Mouse (Mus musculus): ENCODE measurements at regions not wholly inside any gene's neighbourhood (a gene's known extent, or its start where the extent isn't known, plus 50 kb on each side); places are given as distances from the start of the nearest gene placed in this dataset.

DNA sequence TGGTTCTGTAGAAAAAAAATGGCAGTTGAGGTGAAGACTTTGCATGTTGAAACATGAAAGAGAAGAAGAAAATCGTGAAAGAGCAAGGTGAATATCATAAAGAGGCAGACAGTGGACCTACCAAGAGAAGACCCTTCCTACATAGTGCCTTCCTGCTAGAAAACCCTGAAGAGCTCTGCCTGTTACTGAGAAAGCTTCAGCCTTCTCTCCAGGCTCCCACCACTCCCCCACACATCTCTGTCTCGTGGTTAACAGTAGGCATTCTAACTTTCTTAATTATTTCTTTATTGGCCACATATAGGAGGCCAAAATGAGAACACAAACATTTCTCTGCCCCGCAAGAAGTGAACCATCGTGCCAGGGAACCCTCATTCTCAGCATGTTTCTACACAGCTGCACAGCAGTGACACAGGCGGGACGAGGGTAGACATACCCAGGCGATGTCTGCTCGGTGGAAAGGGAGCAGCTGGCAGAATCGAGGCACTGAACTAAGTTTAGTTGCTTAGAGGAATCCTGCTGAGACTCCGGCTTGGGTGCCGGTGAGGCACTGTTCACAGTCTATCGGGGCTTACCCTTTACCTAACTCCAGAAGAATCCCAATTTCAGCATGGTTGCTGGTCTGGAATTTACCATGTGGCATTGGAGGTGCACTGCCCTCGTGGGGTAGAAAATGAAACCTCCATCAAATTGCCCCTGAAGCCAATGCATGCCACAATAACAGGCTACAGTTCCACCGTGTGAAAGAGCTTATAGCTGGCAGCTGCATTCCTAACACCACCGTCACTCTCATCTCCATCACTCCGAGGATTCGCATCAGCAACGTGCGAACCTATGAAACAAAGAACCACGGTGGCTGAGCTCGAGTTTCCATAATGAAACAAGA lies 260.4 kb upstream of the Tsc22d2 start:
- no peak for DNase-seq (ENCODE audit: low read depth)

- DNase-seq (ENCODE audit: low read depth), result no peak
Observed at GRCm38 (mm10) chr3:58159384-58159783, 255.1 kb upstream of the Tsc22d2 start.

GRCm38 (mm10) chr3:58162238-58162637 lies 252.3 kb upstream of the Tsc22d2 start:
- DNase-seq (ENCODE audit: low read depth), result no peak

- peak; percentile 54 for DNase-seq (ENCODE audit: low read depth)
Observed at GRCm38 (mm10) chr3:58163806-58164205, 250.7 kb upstream of the Tsc22d2 start.

- no peak for DNase-seq (ENCODE audit: low read depth)
Observed at GRCm38 (mm10) chr3:58166628-58167027, 247.9 kb upstream of the Tsc22d2 start.

DNA sequence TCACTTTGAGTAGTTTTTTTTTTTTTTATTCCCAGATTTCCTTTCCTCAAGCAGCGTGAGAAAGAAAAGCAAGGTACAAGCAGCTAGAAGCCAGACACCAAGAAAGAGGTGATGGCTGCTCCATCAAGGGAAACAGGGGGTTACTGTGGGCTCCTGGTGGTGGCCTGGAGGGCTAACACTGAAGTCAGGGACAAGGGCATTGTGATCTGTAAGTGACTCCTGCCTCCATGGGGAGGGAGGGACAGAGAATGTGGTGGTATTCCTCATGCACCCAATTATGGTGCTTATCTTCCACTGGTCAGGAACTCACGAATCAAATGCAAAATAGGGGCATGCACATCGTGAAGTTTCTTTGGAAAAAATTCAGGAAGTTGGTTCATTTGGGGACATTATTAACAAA lies 247.4 kb upstream of the Tsc22d2 start:
- no peak for DNase-seq (ENCODE audit: low read depth)

- DNase-seq (ENCODE audit: low read depth), result no peak
Observed at GRCm38 (mm10) chr3:58167761-58168290, 246.7 kb upstream of the Tsc22d2 start.

- DNase-seq (ENCODE audit: low read depth), result peak; percentile 80
Observed at GRCm38 (mm10) chr3:58168522-58169185, 245.9 kb upstream of the Tsc22d2 start.

GRCm38 (mm10) chr3:58169786-58170185 lies 244.7 kb upstream of the Tsc22d2 start:
- no peak for DNase-seq (ENCODE audit: low read depth)

- DNase-seq (ENCODE audit: low read depth), result no peak
Observed at GRCm38 (mm10) chr3:58172096-58172495, 242.4 kb upstream of the Tsc22d2 start.

GRCm38 (mm10) chr3:58173821-58174220 lies 240.7 kb upstream of the Tsc22d2 start:
- DNase-seq (ENCODE audit: low read depth), result no peak

DNA sequence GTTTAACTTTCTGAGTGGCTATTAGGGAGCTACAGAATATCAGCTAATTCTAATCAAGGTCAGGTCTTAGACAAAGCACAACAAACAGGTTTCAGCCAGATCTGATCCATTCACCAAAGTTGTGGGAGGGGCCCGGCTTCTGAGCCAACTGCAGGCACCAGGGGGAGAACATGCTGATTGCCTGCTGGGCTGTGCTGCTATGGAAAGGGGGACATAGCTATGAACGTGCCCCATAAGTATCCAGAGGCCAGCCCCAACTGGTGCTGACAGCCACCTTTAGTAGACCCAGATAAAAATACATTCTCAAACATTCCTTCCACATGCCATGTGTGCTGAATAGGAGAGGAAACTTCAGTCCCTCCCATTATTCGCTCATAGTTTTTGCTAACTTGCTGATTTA lies 232.8 kb upstream of the Tsc22d2 start:
- DNase-seq (ENCODE audit: low read depth), result no peak

- no peak for DNase-seq (ENCODE audit: low read depth)
Observed at GRCm38 (mm10) chr3:58182299-58182698, 232.2 kb upstream of the Tsc22d2 start.

DNA sequence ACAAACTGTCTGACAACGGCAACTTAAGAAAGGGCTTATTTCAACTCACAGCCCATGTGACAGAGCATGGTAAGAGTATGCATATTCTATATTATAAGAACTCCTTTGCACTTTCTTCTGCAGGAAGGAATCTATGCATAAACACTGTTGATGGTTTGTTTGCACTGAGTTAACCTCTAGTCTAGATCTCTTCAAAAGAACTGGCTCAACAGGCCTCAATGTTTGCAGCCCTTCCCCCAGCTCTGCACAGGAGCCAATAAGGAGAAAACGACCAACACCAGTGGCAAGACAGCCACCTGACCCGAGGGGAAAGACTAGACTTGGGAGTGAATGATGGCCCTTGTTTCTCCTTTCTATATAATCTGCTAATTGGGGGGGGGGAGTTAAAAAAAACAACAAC lies 231.2 kb upstream of the Tsc22d2 start:
- no peak for DNase-seq (ENCODE audit: low read depth)

- no peak for DNase-seq (ENCODE audit: low read depth)
Observed at GRCm38 (mm10) chr3:58200462-58200861, 214.1 kb upstream of the Tsc22d2 start.

DNA sequence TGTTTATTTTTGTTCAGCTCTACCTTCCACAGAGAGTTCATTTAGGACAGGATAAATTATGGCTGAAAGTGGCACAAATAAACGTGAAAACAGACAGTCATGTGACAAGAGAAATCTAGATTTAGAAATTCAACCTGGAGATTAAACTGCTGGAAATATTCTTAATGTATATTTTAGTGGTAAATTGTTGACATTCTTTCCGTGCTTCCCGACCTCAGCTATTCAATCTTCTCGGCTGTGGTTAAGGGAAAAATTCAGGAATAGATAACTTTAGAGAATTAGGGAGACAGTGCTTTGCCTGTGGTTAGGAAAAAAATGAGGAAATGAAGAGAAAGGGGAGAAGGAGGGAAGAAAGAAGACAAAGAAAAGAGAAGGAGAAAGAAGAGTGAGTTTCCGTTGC lies 211.7 kb upstream of the Tsc22d2 start:
- DNase-seq (ENCODE audit: low read depth), result no peak

DNA sequence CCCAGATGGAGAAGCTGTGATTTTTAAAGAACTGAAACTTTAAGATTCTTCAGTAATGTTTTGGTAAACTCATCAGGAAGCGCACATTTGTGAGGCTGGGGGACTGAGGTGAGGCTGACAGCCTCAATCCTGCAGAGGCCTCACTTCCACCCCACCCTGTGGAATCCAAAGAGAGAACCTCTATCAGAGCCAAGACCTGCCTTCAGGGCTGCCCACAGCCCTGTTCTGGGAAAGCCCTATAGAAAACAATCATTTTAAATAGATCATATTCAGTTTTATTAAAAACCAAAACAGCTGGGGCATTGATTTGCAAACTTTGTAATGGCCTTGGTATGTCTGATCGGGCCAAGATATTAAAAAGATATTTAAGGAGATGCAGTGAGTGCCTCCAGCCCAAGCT lies 210.7 kb upstream of the Tsc22d2 start:
- no peak for DNase-seq (ENCODE audit: low read depth)

DNA sequence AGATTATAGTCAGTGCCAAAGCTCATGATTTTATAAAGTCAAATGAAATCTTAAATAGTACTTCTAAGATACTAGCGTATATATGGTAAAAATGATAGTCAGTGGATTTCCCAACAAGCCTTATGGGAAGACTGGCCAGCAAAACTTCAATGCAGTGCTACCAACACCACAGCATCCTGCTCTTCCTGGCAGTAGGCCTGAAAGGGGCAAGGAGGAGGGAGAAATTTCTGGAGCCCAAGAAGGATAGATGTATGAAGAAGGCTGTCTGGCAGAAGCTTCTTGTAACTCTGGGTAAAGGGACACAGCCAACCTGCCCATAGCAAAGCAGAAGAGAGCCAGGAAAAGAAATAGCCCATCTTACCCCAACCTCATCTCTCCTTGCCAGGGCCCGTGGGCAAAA lies 209.0 kb upstream of the Tsc22d2 start:
- no peak for DNase-seq (ENCODE audit: low read depth)

DNA sequence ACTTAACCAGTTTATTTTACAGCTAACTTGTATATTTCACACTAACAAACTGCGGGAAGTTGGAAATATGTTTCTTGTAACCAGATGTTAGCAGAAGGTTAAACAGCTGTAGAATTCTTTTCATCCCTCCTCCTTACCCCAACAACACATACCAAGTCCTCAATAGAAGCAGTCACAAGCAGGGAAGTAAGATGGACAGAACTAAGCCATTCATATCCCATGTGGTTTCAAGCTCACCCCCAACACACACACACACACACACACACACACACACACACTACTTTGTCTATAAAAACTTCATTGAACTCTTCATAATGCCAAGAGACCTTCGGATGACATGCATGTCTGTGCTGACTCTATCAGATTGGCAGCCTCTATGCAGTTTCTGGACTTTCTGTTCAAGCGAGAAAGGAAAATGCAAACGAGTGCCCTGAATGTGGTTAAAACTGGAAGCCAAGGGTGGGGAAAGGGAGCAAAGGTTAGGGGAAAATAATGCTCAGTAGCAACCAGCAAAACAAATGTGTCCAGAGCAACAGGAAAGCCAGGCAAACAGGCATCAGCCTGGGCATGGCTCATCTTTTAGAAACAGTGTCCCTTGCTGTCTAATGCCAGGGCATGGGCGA lies 207.6 kb upstream of the Tsc22d2 start:
- peak; percentile 49 for DNase-seq (ENCODE audit: low read depth)

DNA sequence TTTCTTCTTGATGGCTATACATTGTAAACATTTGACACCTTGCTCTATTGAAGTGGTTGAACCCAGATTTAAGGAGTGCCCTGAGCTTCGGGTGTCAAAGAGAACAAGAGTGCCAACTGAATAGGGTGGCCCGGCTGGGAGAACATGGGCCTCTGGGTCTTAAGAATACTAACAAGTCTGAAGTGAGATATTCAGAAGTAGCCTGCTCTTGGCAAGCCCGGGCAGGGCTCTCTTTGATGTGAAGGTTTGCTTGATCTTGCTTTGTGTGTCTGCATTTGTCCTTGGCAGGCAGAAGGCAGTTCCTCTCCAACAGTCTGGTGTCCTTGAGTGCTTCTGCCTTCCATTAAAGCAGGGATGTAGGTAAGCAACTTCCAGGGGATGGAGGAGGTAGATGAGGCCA lies 203.5 kb upstream of the Tsc22d2 start:
- DNase-seq (ENCODE audit: low read depth), result no peak

DNA sequence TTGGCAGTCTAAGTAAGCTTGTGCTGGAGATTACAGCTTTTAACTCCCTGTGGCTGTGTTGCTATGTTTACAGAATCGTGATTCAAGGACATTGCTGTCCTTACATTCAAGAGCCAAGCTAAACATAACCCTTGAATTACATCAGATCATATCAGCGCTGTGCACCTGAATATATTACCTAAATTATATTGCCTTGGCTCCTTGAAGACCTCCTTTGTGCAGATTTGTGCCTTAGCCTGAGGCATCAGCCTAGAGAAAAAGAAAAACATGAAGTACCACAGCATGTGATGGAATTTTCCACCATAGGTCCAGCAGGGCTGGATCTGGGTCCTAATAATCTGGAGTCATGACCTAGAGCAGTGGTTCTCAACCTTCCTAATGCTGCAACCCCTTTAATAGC lies 189.8 kb upstream of the Tsc22d2 start:
- no peak for DNase-seq (ENCODE audit: low read depth)

DNA sequence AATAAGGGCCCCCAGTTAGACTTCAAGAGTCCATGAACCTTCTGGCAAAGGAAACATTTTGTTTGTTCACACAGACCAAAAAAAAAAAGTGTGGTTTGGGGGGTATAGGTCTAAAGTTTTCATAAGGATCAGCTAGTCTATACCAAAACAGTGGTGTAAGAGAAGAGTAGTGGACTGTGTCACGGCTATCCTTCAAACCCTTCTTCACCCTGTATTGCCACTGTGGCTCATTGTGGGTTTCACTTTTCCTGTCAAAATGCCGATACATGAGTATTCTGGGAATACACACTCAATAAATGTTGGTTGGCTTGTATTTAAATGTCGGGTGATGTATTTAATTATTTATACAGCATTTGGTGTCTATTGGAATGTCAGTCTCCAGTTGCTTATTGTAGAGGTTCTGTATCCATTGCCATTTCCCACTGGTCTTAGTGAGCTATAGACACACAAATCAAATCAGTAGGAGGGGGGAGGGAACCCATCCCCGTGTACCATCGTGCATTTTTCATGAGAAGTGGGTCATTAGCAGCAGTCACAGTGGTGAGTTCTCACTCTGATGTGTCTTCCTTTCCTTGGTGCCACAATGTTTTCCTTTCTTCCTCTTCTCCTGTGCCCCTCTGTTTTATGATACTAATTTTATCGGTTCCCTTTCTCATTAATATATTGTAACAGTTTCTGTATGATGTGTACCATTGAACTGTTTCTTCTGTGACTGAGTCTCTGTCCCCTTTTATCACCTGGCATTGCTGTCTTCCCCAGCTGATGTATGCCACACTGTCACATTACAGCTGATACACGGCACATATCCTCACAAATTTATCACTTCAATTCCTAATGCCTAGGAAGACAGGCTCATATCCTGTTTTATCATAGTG lies 187.8 kb upstream of the Tsc22d2 start:
- no peak for DNase-seq (ENCODE audit: low read depth)
